Mouse (Mus musculus) liver, embryonic 14.5 days (tissue): ENCODE measurements around the gene Olfr315.

ENCODE experiments used
- CTCF ChIP-seq: IDR thresholded peaks from 2 replicates; pipeline ENCODE4 v1.5.1; 2016; ENCODE audit warnings: antibody characterized with exemption, low read depth, control low read depth
- EP300 ChIP-seq: IDR thresholded peaks from 2 replicates; pipeline ENCODE4 v1.6.1; 2016; ENCODE audit warnings: antibody characterized with exemption, low read depth

- TF ChIP-seq EP300 (no peak), CTCF (no peak)
Observed at GRCm38 (mm10) chr11:58787651-58788050, 14.7 kb downstream of the Olfr315 start.
